In genomic region chr15:82906574-82907061, GRCm38 (mm10) we compare ENCODE assay signal across 7 mouse cellular contexts.
A peak's percentile ranks its signal among the peaks of the same experiment; 100 is the strongest.
DNase-seq lines count a peak whose midpoint lies in the region; ATAC-seq and TF ChIP-seq lines count a peak whose summit lies in the region.

No protein-coding gene starts in this region.

- peak; percentile 31 for DNase-seq in liver, embryonic 11.5 days (ENCODE audit: low spot score)
- no peak for DNase-seq in cerebellum, adult 9-11 months
- no peak for DNase-seq in layer of hippocampus, adult 8-10 months (ENCODE audit: low spot score in 2 of 2)

- peaks cover 2% of the 10 kb centered on the region for H3K4me1 ChIP-seq in liver, embryonic 11.5 days (replicated peaks; ENCODE audit: control insufficient read depth, insufficient read depth, low read length)
- H3K4me1 ChIP-seq in liver, embryonic 12.5 days: peaks cover 7% of the 10 kb centered on the region
- peaks cover 6% of the 10 kb centered on the region for H3K4me1 ChIP-seq in cortical plate, adult 2 months (ENCODE audit: control insufficient read depth, insufficient read depth, low read length)
- H3K4me1 ChIP-seq in forebrain, embryonic 15.5 days: peaks cover 60% of the 10 kb centered on the region
- H3K4me1 ChIP-seq in midbrain, embryonic 12.5 days: peaks cover 79% of the 10 kb centered on the region

- TF ChIP-seq CTCF in cortical plate, adult 2 months (IDR thresholded peaks at IDR 0.05; ENCODE audit: extremely low read depth, insufficient read depth, low read length): peak; percentile 46

- no peaks in the 10 kb centered on the region for H3K36me3 ChIP-seq in liver, embryonic 11.5 days (ENCODE audit: control insufficient read depth, insufficient read depth, low read length)
- no peaks in the 10 kb centered on the region for H3K36me3 ChIP-seq in liver, embryonic 12.5 days
- H3K36me3 ChIP-seq in forebrain, embryonic 15.5 days: no peaks in the 10 kb centered on the region
- H3K36me3 ChIP-seq in midbrain, embryonic 12.5 days: no peaks in the 10 kb centered on the region

- H3K4me2 ChIP-seq in liver, embryonic 11.5 days: no peak overlapping the region
- H3K4me2 ChIP-seq in liver, embryonic 12.5 days: no peak overlapping the region
- H3K4me2 ChIP-seq in forebrain, embryonic 15.5 days (replicated peaks): no peak overlapping the region
- no peak overlapping the region for H3K4me2 ChIP-seq in midbrain, embryonic 12.5 days (replicated peaks)

- H3K4me3 ChIP-seq in liver, embryonic 11.5 days (ENCODE audit: low read depth, low read length): no peak overlapping the region
- no peak overlapping the region for H3K4me3 ChIP-seq in liver, embryonic 12.5 days
- no peak overlapping the region for H3K4me3 ChIP-seq in cortical plate, adult 2 months (ENCODE audit: insufficient read depth, low read length)
- H3K4me3 ChIP-seq in forebrain, embryonic 15.5 days: no peak overlapping the region
- no peak overlapping the region for H3K4me3 ChIP-seq in midbrain, embryonic 12.5 days

- 61% methylated on average over 7 of the region's 7 CpGs for WGBS in liver, embryonic 11.5 days
- 62% methylated on average over 7 of the region's 7 CpGs for WGBS in liver, embryonic 12.5 days (ENCODE audit: insufficient replicate concordance)
- WGBS in forebrain, embryonic 15.5 days: 50% methylated on average over 7 of the region's 7 CpGs
- WGBS in midbrain, embryonic 12.5 days: 69% methylated on average over 7 of the region's 7 CpGs

- no peak for TF ChIP-seq POLR2A in cortical plate, adult 2 months (IDR thresholded peaks at IDR 0.05; ENCODE audit: extremely low read depth, insufficient read depth, low read length)

- peaks cover 23% of the 10 kb centered on the region for H3K27me3 ChIP-seq in liver, embryonic 11.5 days (replicated peaks; ENCODE audit: control insufficient read depth, insufficient read depth, low read length)
- peaks cover 52% of the 10 kb centered on the region for H3K27me3 ChIP-seq in liver, embryonic 12.5 days (replicated peaks)
- no peaks in the 10 kb centered on the region for H3K27me3 ChIP-seq in forebrain, embryonic 15.5 days
- H3K27me3 ChIP-seq in midbrain, embryonic 12.5 days: peaks cover 85% of the 10 kb centered on the region

- no peak for ATAC-seq in liver, embryonic 11.5 days (replicated peaks; ENCODE audit: low FRiP score)
- no peak for ATAC-seq in liver, embryonic 12.5 days
- no peak for ATAC-seq in forebrain, embryonic 15.5 days (replicated peaks)
- ATAC-seq in midbrain, embryonic 12.5 days (ENCODE audit: low FRiP score, low read depth): no peak

- H3K27ac ChIP-seq in liver, embryonic 11.5 days (ENCODE audit: low read depth, low read length): no peak overlapping the region
- no peak overlapping the region for H3K27ac ChIP-seq in liver, embryonic 12.5 days
- H3K27ac ChIP-seq in cortical plate, adult 2 months (ENCODE audit: insufficient read depth, low read length): no peak overlapping the region
- H3K27ac ChIP-seq in forebrain, embryonic 15.5 days (replicated peaks): peak overlapping the region; percentile 34; the same call in 1 of the 2 replicates
- peak overlapping the region; percentile 30; the same call in 1 of the 2 replicates for H3K27ac ChIP-seq in midbrain, embryonic 12.5 days (replicated peaks)

- no peaks in the 10 kb centered on the region for H3K9me3 ChIP-seq in liver, embryonic 11.5 days (ENCODE audit: control insufficient read depth, low read length)
- H3K9me3 ChIP-seq in liver, embryonic 12.5 days (replicated peaks): no peaks in the 10 kb centered on the region
- no peaks in the 10 kb centered on the region for H3K9me3 ChIP-seq in forebrain, embryonic 15.5 days
- no peaks in the 10 kb centered on the region for H3K9me3 ChIP-seq in midbrain, embryonic 12.5 days

- H3K9ac ChIP-seq in liver, embryonic 11.5 days (ENCODE audit: low read depth, low read length): no peak overlapping the region
- H3K9ac ChIP-seq in liver, embryonic 12.5 days: no peak overlapping the region
- no peak overlapping the region for H3K9ac ChIP-seq in forebrain, embryonic 15.5 days (replicated peaks)
- no peak overlapping the region for H3K9ac ChIP-seq in midbrain, embryonic 12.5 days (replicated peaks)

Comparison
In these comparisons a context has a peak if more than half of its experiments do, and no peak if none do; other contexts are left out.
1. H3K27ac ChIP-seq: peak in forebrain, embryonic 15.5 days (single experiment) and midbrain, embryonic 12.5 days (single experiment); none in liver, embryonic 11.5 days (single experiment), liver, embryonic 12.5 days (single experiment) and cortical plate, adult 2 months (single experiment).